Mouse (Mus musculus) layer of hippocampus, adult 2 months (tissue): ENCODE results near the gene Aldh6a1. TPM values are rescaled to one million over a fixed set of nuclear protein-coding genes. Genes with fewer than 3 reads are reported as not detected.

Experiments used
- DNase-seq, 2 experiments: peaks; one replicate each; pipeline ENCODE4 v3.0.0; 2022; ENCODE audit warnings: low spot score in 2 of 2
- H3K27ac ChIP-seq: fragments of 200-600 bp; 2 replicates; pipeline ENCODE4 v1.8.1; 2022
- H3K4me3 ChIP-seq: fragments of 200-600 bp; 2 replicates; pipeline ENCODE4 v1.8.1; 2022; ENCODE audit warnings: mild to moderate bottlenecking
- CTCF ChIP-seq: fragments of 200-600 bp; conservative IDR thresholded peaks from 2 replicates; pipeline ENCODE4 v1.8.1; 2022; ENCODE audit warnings: antibody characterized with exemption, mild to moderate bottlenecking, moderate library complexity
- total RNA-seq, 2 experiments: library from RNA; stranded (reverse); gene quantifications; 2 replicates each; pipeline ENCODE4 v1.2.3; 2021

The Aldh6a1 gene
- total RNA-seq, 2 experiments from 2014 or later = 48.4 to 48.7 TPM

GRCm38 (mm10) chr12:84385408-84385807, 65.4 kb downstream of the Aldh6a1 start:
- peak overlapping the region; percentile 8; the same call in 1 of the 2 replicates for H3K27ac ChIP-seq
- no peak for DNase-seq
- no peak for TF ChIP-seq CTCF

GRCm38 (mm10) chr12:84384644-84385081, 66.1 kb downstream of the Aldh6a1 start:
- no peak for DNase-seq
- Histone ChIP-seq H3K27ac (peak overlapping the region; percentile 8; the same call in 1 of the 2 replicates), H3K4me3 (no peak overlapping the region)
- no peak for TF ChIP-seq CTCF

More at GRCm38 (mm10) chr12:84385408-84385807, 65.4 kb downstream of the Aldh6a1 start:
- H3K4me3 ChIP-seq = no peak overlapping the region

GRCm38 (mm10) chr12:84382369-84382768, 68.4 kb downstream of the Aldh6a1 start:
- Histone ChIP-seq H3K4me3 (no peak overlapping the region), H3K27ac (no peak overlapping the region)
- DNase-seq = no peak
- TF ChIP-seq CTCF = no peak

Other genes with a start within 250 kb of the Aldh6a1 start
- 10 to 100 TPM; 24.6 to 27.2 TPM for gene Elmsan1, start 232.1 kb downstream of the Aldh6a1 start, total RNA-seq
- gene Ptgr2, start 165.8 kb downstream of the Aldh6a1 start, total RNA-seq = 10 to 100 TPM; 39.0 to 42.7 TPM
- gene Zfp410, start 134.2 kb downstream of the Aldh6a1 start, total RNA-seq = 10 to 100 TPM; 39.3 to 41.0 TPM
- 10 to 100 TPM; 26.0 to 27.2 TPM for gene Coq6, start 89.3 kb downstream of the Aldh6a1 start, total RNA-seq
- gene Fam161b, start 89.2 kb downstream of the Aldh6a1 start, total RNA-seq = 10 to 100 TPM; 12.5 to 12.6 TPM
- 10 to 100 TPM; 22.5 to 24.8 TPM for gene Entpd5, start 42.0 kb downstream of the Aldh6a1 start, total RNA-seq
- 1 to 10 TPM; 8.7 to 9.9 TPM for gene Bbof1, start 41.9 kb downstream of the Aldh6a1 start, total RNA-seq
- gene Rnf113a2, start 33.8 kb downstream of the Aldh6a1 start, total RNA-seq = 10 to 100 TPM; 13.8 to 15.9 TPM
- gene Lin52, start 418 bp upstream of the Aldh6a1 start, total RNA-seq = 10 to 100 TPM; 24.6 to 25.7 TPM
- gene Vsx2, start 118.8 kb upstream of the Aldh6a1 start, total RNA-seq = under 1 TPM; 0.27 to 0.28 TPM
- 10 to 100 TPM; 15.6 to 17.6 TPM for gene Abcd4, start 166.4 kb upstream of the Aldh6a1 start, total RNA-seq
- not detected for gene Vrtn, start 190.0 kb upstream of the Aldh6a1 start, total RNA-seq
- gene Syndig1l, start 247.8 kb upstream of the Aldh6a1 start, total RNA-seq = 1 to 10 TPM; 7.4 to 8.7 TPM